Mouse (Mus musculus): Measurements from ENCODE around the gene Plxnc1.

Plxnc1 gene

DNA sequence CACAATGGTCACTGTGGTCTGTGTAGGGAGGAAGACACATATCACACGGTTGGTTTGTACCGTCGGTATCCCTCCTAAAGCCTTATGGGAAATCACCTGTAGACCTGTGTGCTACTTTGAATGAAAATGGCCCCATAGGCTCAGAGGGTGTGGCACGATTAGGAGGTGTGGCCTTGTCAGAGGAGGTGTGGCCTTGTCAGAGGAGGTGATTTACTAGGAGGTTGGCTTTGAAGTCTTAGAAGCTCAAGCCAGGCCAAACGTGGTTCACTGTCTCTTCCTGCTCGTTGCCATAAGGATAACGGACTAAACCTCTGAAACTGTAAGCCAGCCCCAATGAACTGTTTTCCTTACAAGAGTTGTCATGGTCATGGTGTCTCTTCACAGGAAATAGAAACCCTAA lies 73.5 kb downstream of the Plxnc1 start:
- no peak for DNase-seq (ENCODE audit: low spot score in 2 of 2)

DNA sequence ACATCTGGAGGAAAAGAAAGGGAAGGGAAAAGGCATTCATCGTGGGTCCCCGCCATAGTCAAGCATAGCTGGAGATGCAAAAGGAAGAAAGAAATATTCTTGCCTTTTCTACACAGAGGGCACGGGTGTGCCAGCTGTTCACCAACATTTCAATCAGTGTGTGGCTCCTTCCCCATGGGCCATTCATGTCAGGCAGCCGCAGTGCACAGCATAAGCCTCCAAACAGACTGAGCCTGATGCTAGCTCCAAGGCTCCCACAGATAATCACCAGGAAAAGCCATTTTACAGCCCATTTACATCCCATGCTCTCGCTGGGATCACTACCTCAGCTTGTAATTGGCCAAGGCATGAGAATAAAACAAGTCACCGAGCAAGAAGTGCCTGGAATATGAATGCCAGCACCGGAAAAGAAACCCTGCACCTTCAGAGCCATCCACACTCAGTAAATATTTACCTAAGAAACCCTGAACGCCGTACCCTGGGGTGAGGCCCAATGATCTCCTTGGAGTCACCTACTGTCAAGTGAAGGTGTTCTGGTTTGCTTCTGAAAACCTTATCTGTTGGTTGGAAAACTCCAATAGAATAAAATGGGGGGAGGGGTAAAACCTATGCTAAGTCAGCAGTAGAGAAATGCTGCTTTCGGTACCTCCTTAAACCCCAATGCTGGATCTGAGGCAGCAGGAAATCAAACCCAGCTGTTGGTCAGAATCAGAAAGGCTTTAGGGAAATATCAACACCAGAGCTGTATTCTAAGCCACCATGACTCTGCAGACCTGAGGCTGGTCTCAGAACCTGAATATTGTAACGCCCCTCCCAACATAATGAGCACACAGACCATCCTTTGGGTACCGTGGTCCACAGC lies 77.4 kb downstream of the Plxnc1 start:
- DNase-seq (ENCODE audit: low spot score in 2 of 2), result no peak

DNA sequence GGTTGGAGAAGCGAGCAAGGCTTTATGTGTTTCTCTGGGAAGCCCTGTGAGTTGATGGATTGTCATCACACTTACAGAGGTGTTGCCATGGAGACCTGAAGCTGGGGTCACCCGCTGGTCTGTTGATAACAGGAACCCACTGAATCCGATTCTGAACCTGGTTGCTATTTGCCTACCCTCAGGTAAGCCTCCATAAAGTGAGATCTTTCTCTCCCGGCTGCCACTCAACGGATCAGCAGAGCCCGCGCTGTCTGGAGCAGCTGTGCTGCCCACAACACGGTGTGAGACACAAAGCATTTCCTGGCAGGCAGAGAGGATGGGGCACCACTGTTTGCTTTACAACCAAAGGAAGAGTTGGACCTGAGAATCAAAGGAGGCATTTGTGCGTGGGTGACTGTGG lies 79.4 kb downstream of the Plxnc1 start:
- DNase-seq (ENCODE audit: low spot score in 2 of 2), result no peak

DNA sequence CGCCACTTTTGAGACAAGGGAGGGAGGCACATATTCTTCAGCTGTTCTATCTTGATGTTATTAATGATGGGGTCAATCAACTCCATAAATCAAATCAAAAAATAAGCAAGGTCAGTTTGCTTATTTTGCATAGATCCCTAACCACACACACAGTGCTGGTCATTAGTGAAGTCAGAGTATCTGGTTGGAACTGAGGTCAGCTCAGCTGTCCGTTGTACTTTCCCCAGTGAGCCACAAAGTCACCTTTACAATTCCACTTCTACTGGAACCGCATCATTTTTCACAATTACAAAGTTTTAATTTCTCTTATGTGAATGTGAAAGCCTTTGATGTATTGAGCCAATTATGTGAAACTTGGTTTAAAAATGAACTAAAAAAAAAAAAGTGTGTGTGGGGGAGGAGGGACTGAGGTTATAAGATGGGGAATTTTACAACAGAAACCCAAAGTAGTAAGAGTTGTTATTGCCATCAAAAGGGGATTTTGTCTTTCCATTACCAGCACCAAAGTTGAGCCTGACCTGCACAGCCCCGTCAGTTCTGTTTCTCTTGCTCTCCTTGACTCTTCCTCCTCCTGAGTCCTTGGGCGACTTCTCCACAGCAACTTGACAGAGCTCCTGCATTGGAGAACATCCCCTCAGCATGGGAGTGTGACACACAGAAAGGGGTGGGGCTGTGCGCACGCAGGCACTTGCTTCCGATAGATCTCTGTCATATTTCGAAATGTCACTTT lies 80.3 kb downstream of the Plxnc1 start:
- DNase-seq (ENCODE audit: low spot score in 2 of 2), result no peak

DNA sequence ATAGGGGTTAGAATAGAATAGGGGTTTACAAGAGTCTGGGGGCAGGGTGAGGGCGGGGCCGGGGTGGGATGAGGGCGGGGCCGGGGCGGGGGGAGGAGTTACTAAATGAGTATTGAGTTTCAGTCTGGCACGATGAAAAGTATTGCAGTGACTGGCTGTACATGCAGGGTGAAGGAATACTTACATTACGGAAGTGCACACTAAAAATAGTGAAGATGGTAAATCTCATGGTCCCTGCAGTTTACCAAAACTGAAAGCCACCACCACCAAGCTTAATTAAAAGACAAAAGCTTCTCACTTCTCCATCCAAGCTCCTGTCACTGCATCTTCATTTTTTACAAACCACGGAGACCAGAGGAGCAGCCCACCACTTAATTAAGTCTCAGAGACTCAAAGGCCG lies 81.4 kb downstream of the Plxnc1 start:
- no peak for DNase-seq (ENCODE audit: low spot score in 2 of 2)

DNA sequence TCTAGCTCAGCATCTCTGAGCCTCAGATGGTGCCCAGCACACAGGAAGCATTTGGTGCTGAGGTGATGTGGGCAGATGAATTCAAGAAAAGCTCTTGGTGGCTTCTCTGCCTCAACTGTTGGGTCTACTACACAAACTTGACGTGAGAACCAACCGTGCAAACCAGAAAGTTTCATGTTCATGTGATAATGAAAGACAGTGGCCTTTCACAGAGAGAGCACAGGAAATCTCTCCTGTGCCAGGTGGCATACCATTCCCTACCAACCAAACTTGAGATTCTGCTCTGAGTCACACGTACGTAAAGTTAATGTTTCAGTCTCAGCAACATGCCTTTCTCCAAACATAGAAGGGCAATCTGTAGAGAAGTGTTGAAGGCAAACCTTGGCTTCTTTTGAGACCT lies 83.8 kb downstream of the Plxnc1 start:
- no peak for DNase-seq (ENCODE audit: low spot score in 2 of 2)

DNA sequence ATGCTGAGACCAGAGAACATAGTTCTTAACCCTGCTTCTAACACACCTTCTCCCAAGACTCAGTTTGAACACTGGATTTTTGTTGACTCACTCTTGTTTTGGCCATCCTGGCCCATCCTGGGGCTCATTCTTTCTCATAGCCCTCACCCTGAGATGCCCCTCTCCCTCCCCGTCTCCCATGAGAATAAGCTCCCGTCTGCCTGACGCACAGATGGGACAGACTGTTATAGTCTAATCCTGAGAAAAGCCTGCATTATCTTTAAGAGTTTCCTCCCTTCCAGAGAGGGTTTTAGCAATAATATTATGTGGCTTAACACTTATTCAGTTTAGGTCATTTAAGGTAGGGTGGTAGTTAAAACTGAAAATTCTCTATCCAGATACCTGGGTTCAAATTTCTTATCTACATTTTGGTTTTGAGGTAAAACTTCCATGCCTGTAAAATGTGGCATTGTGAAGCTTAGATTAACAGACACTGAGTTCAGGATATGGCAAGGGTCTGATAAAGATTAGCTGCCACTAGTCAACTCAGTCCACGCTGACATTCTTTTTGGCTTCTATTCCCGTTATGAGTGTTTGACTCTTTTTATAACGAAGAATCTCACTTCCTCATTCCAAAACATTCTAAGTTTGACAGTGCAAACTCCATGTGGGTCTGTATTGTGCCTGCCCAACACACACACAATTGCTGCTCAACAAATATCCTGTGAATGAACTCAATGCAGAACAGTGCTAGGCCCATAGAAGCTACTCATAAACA lies 86.2 kb downstream of the Plxnc1 start:
- no peak for DNase-seq (ENCODE audit: low spot score in 2 of 2)

DNA sequence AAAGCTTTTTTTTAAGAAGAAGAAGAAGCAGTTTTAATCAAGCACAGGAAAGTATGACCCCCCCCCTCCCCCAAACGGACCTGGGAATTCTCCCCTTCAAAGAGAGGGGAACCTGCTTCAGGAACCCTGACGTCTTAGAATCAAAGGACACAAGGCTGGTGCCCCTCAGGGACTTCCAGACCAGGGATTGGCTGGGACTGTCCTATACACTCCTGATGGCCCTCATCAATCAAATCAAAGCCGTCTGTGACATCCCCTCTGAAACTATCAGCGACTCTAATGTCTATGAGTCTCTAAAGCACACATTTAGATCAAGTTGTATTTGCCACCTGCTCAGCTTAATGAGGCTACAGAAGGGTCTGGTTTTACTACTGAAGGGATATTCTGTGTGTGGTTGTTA lies 94.1 kb downstream of the Plxnc1 start:
- no peak for DNase-seq (ENCODE audit: low spot score in 2 of 2)

DNA sequence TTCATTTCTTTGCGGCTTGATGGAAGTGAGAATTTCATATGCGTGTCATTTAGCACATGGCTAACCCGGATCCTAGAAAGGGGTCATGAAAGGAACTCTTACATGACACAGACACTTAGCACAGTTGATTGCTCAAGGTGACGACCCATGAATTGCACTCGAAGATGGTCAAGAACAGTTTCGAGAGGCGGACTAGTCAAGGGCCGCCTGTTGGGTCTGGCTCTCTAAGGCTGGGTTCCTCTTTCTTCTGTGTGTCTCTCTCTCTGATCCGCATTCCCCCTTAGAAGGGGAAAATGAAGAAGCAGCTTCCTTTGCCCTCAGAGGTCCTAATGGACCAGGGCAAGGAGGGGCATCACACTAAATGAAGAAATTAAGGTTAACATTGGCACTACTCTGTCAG lies 94.7 kb downstream of the Plxnc1 start:
- no peak for DNase-seq (ENCODE audit: low spot score in 2 of 2)

DNA sequence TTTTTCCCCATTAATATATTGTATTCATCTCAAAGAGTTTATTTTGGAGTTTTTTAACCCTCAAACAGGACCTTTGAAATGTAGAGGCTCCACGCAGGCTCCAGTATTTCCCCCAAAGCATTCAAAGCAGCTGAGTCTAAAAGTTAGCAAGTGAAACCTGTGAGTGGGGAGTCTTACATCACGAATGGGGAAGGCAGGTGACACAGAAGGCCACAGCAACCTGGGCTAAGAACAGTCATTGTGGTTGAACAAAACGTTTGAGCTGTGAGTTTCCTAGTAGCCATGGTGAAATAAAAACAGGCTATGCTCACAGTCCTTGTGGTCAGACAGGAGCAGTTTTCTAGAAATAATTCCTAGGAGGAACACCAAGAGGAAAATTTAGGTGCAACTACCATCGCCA lies 95.3 kb downstream of the Plxnc1 start:
- no peak for DNase-seq (ENCODE audit: low spot score in 2 of 2)

DNA sequence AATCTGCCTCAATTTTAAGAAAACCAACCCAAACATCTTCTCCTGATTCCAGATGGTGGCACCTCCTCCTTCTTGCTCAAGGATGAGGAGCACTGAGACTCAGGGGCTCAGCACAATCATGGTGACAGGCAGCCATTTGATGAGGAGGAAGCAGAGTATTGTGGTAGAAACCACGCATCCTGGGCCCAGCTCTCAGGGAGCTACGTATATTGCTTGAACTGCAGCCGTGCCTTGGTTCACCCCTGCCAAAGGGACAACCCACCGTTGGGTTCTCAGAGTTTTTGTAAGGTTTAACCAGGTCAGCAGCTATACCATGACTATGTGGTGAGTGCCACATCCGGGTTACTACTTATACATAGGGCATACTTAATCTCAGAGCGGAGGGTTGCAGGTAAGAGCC lies 96.3 kb downstream of the Plxnc1 start:
- DNase-seq (ENCODE audit: low spot score in 2 of 2), result no peak

DNA sequence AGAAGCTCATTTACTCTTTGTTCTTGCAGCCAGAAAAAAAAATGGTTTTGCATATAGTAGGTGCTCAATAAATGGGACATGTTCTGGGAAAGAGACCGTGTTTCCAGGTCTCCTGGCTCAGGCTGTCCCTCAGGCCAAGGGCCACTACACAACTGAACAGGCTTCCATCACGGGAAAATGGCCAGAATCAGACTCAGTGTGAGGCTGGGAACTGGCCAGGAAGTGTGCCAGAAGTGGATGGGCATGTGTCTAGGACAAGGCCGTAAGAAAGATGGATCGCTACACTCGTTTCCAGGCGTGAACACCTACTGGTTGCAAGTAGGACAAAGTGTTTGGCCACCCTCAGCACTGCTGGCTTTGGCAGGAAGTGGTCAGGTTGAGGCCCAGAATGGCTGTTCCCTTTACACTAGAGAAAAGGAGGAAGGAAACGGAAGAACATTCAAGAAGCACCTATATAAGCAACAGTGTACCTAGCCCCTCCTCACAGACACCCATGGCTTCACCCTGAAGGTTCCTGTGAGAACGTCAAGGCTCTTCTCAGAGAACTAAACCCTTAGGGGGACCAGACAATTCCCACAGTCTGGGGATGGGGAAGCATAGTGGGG lies 98.0 kb downstream of the Plxnc1 start:
- DNase-seq (ENCODE audit: low spot score in 2 of 2), result no peak

DNA sequence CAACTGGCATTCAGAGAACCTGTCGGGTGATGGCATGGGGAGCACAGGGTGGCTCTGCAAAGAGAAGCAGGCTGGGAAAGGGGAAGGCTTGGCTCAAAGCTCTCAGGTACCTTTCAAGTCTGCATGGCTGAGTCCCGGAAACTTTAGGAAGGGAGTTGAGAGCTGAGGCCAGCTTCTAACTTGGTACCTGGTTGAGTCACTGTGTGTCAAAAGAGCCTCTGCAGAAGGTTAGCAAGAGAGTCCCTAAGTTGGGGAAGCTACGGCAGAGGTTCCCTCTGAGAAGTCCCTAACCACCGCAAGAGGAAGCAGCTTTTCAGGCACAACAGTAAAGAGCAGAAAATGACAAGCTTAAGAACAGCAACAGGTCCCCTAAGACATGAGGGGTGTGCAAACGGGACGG lies 99.9 kb downstream of the Plxnc1 start:
- no peak for DNase-seq (ENCODE audit: low spot score in 2 of 2)

DNA sequence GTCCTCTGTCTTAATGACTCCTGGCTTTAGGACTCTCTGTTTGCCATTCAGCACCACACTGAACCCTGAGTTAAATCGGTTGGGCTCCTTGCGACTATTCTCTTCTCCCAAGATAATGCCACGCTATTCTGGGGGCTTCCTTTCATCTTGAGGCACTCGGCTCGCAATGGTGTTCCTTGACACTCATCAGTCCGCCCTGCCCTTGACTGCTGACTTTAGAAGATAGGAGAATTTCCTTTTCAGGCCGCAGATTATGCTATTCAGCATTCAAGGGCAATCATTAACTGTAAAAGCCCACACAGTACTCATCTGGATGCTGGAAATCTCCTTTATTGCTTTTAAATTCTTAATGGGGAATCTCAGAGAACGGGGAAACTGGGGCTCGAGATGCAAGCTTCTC lies 108.8 kb downstream of the Plxnc1 start:
- DNase-seq (ENCODE audit: low spot score in 2 of 2), result no peak

DNA sequence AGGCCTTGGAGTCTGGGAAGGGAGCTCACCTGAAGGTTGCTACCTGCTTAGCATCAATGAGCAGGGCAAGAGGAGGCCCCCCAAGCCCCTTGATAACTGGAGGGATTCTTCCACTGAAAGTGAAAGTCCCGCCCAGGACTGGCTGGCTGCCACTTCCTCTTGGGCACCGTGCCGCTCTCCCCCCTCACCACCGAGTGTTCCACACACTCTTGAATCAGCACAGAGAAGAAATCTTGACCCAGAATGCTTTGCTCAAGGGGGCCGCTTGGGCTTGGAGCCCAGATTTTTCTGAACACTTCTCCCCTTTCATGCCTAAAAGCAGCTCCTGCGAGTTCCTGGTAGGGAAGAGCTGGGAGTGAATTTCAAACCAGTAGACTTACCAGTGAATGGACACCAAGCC lies 115.2 kb downstream of the Plxnc1 start:
- DNase-seq (ENCODE audit: low spot score in 2 of 2), result peak; percentile 73 to 88

DNA sequence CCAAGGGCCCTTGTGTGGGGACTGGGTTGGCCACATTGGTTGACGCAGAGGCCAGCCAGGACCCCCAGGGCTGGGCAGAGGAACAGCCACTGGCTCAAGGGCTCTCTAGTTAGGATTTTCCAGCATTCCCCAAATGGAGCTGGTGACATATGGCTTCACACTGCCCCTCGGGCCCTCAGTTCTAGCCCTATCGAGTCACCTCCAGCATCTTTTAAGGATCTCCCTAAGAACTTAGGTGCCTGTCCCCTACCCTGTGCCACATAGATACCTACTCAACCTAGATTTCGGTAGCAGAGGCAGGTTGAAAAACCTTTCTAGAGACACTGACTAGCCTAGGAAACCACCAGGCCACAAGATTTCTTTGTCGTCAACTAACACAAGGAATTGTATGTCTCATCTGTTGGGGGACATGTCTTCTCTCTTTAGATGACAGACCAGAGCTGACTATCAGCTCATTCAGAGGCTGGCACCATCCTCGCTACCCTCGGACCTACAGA lies 115.9 kb downstream of the Plxnc1 start:
- DNase-seq (ENCODE audit: low spot score in 2 of 2), result no peak

DNA sequence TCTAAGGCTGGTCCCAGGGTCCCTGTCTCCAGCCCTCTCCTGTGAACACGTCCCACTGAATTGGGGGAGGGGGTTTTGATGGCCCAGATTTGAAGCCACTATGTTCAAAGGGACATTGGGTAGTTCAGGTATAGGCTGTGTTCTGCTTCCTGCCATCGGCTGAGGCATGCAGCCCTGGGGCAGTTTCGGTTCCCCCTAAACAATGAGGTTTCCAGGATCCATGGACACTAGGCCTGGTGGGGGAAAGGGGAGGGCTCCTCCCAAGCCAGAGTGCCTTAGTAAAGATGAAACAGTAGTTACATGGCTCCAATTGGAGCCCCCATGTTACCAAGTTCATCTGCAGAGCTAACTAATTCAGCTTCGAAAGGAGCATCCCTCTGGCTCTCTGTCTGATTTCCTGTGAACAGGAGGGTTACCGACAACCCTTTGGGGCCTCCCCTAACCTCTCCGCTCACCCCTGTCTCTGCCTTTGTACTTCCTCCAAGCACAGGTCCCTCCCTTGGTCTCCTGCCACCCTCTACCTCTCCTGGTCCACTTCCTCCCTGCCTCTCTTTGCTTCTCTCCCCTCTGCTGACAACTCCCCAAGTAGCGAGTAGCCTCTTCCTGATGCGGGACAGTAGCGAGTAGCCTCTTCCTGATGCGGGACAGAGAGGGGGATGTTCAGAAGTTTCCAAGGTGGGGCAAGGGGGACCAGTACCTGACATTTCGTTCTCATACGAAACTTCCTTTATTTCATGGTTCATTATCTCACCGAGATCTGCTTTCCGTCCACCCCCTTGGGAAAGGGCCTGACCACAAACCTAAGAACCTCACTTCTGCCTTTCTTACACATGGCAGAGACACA lies 116.5 kb downstream of the Plxnc1 start:
- DNase-seq (ENCODE audit: low spot score in 2 of 2), result peak in 1 of 2 experiments; percentile 22

DNA sequence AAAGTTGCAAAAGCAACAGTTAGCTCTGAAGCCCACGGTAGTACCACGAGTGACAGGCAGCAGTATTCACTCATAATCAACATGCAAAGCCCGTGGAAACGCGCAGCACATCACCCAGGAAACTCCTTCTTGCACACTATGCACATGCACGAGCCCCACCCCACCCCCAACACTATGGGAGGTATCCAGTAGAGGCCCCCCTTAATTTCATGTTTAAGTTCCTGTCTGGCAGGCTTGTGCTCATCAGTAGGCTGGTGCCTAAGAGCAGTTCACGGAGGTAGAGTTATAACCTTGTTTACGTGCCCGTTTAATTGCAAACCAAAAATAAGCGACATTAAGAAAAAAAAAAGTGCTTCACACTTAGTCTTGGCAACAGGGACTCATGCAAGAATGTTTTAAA lies 117.3 kb downstream of the Plxnc1 start:
- DNase-seq (ENCODE audit: low spot score in 2 of 2), result no peak

DNA sequence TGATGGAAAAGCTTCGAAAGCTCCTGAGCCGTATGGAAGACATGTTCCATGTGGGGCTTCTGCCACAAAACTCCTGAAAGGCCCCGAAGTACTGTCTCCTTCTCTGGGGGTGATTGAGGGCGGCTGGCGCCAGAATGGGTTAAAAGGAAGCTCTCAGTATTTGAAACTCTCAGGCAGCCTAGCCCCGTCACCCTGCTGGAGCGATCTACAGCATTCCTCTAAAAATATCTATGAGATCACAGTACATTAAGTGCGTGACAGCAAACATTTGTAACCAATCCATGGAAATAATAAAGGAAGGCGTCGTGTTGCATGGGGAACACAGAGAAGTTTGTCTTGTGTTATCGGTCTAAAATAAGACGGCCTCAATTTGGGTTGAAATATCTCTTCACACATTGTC lies 118.2 kb downstream of the Plxnc1 start:
- no peak for DNase-seq (ENCODE audit: low spot score in 2 of 2)

DNA sequence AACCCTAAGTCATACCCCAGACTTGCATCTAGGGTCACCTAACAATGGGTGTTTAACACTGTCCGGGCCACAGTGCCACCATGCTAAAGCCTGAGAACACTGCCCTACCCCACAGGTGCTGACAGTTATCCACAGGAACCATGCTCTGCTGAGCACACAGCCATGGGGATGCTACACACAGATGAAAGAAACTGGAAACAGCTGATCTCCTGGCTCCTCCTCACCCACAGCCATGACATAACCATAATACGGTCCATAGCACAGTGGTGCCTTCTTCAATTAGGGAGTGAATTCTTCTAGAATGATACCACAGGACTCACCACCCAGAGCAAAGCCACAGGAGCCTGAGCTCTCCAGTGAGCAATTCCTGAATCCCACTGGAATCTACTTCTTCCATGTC lies 118.7 kb downstream of the Plxnc1 start:
- DNase-seq (ENCODE audit: low spot score in 2 of 2), result no peak

Measured in heart, adult 9 months (tissue).